Mouse (Mus musculus) monocyte, adult 2 months (primary cell): ENCODE measurements around the gene Frmd5.

ENCODE experiments used
- DNase-seq, 2 experiments: peaks; one replicate each; pipeline ENCODE4 v3.0.0; 2022; ENCODE audit warnings: low spot score in 2 of 2, low read depth in 1 of 2

Gene Frmd5

GRCm38 (mm10) chr2:121625901-121626300 lies 181.0 kb downstream of the Frmd5 start:
- DNase-seq: no peak

GRCm38 (mm10) chr2:121621262-121622163 lies 185.4 kb downstream of the Frmd5 start:
- no peak for DNase-seq

- no peak for DNase-seq
These were observed 186.2 kb downstream of the Frmd5 start for GRCm38 (mm10) chr2:121620582-121621261.

GRCm38 (mm10) chr2:121615199-121615559 lies 191.7 kb downstream of the Frmd5 start:
- no peak for DNase-seq

GRCm38 (mm10) chr2:121614483-121615198 lies 192.2 kb downstream of the Frmd5 start:
- DNase-seq: no peak

- no peak for DNase-seq
These were observed 194.8 kb downstream of the Frmd5 start for GRCm38 (mm10) chr2:121612112-121612511.

- DNase-seq: no peak
These were observed 196.6 kb downstream of the Frmd5 start for GRCm38 (mm10) chr2:121610008-121610884.

- no peak for DNase-seq
These were observed 197.7 kb downstream of the Frmd5 start for GRCm38 (mm10) chr2:121609141-121609724.

- no peak for DNase-seq
These were observed 204.5 kb downstream of the Frmd5 start for GRCm38 (mm10) chr2:121602397-121602796.

- no peak for DNase-seq
These were observed 205.3 kb downstream of the Frmd5 start for GRCm38 (mm10) chr2:121601543-121601942.

- DNase-seq: no peak
These were observed 206.2 kb downstream of the Frmd5 start for GRCm38 (mm10) chr2:121600736-121601135.

GRCm38 (mm10) chr2:121598249-121598648 lies 208.6 kb downstream of the Frmd5 start:
- DNase-seq: no peak

- DNase-seq: no peak
These were observed 210.3 kb downstream of the Frmd5 start for GRCm38 (mm10) chr2:121596621-121597020.

GRCm38 (mm10) chr2:121594660-121595291 lies 212.1 kb downstream of the Frmd5 start:
- DNase-seq: no peak

GRCm38 (mm10) chr2:121594131-121594530 lies 212.8 kb downstream of the Frmd5 start:
- DNase-seq: no peak

- no peak for DNase-seq
These were observed 218.6 kb downstream of the Frmd5 start for GRCm38 (mm10) chr2:121588309-121588694.

- no peak for DNase-seq
These were observed 219.2 kb downstream of the Frmd5 start for GRCm38 (mm10) chr2:121587523-121588308.

GRCm38 (mm10) chr2:121584705-121585104 lies 222.2 kb downstream of the Frmd5 start:
- no peak for DNase-seq

GRCm38 (mm10) chr2:121583468-121584116 lies 223.3 kb downstream of the Frmd5 start:
- no peak for DNase-seq
